Mouse (Mus musculus): ENCODE results near the gene Elob.

Elob gene

GRCm38 (mm10) chr17:23777141-23777540, 51.8 kb downstream of the Elob start:
- no peak for DNase-seq

GRCm38 (mm10) chr17:23776216-23776615, 52.7 kb downstream of the Elob start:
- no peak for DNase-seq

Measured in right cerebral cortex, postnatal 4 days (tissue).